Mouse (Mus musculus): ENCODE data around the gene Gm48552. TPM values are rescaled to one million over a fixed set of nuclear protein-coding genes. Genes with fewer than 3 reads are reported as not detected.

The Gm48552 gene
- polyA plus RNA-seq, 1 experiment from 2014 or later = 0.44 TPM

GRCm38 (mm10) chr10:81419111-81419928 lies 30.5 kb downstream of the Gm48552 start:
- Histone ChIP-seq H3K4me2 (ENCODE audit: low read depth, low read length) (no peak overlapping the region), H3K4me1 (ENCODE audit: control insufficient read depth, low read depth, low read length) (peaks cover 17% of the 10 kb centered on the region), H3K36me3 (ENCODE audit: control insufficient read depth, insufficient read depth) (no peaks in the 10 kb centered on the region), H3K9me3 (replicated peaks; ENCODE audit: control insufficient read depth, low read length) (no peaks in the 10 kb centered on the region), H3K27ac (ENCODE audit: low read length) (no peak overlapping the region), H3K27me3 (ENCODE audit: control insufficient read depth, insufficient read depth, low read depth, low read length) (peaks cover 5% of the 10 kb centered on the region), H3K4me3 (ENCODE audit: low read depth, low read length) (no peak overlapping the region), H3K9ac (ENCODE audit: low read depth, low read length) (no peak overlapping the region)
- ATAC-seq (ENCODE audit: low read depth) = no peak
- 70% methylated on average over 10 of the region's 10 CpGs for WGBS (ENCODE audit: insufficient replicate concordance)

- Histone ChIP-seq H3K4me3 (ENCODE audit: low read depth, low read length) (no peak overlapping the region), H3K36me3 (ENCODE audit: control insufficient read depth, insufficient read depth) (no peaks in the 10 kb centered on the region), H3K27ac (ENCODE audit: low read length) (no peak overlapping the region), H3K9me3 (replicated peaks; ENCODE audit: control insufficient read depth, low read length) (no peaks in the 10 kb centered on the region), H3K9ac (ENCODE audit: low read depth, low read length) (no peak overlapping the region), H3K4me2 (ENCODE audit: low read depth, low read length) (no peak overlapping the region), H3K4me1 (ENCODE audit: control insufficient read depth, low read depth, low read length) (peaks cover 10% of the 10 kb centered on the region), H3K27me3 (ENCODE audit: control insufficient read depth, insufficient read depth, low read depth, low read length) (peaks cover 15% of the 10 kb centered on the region)
- 86% methylated on average over 40 of the region's 40 CpGs for WGBS (ENCODE audit: insufficient replicate concordance)
- no peak for ATAC-seq (ENCODE audit: low read depth)
Observed at GRCm38 (mm10) chr10:81420191-81420767, 31.5 kb downstream of the Gm48552 start.

DNA sequence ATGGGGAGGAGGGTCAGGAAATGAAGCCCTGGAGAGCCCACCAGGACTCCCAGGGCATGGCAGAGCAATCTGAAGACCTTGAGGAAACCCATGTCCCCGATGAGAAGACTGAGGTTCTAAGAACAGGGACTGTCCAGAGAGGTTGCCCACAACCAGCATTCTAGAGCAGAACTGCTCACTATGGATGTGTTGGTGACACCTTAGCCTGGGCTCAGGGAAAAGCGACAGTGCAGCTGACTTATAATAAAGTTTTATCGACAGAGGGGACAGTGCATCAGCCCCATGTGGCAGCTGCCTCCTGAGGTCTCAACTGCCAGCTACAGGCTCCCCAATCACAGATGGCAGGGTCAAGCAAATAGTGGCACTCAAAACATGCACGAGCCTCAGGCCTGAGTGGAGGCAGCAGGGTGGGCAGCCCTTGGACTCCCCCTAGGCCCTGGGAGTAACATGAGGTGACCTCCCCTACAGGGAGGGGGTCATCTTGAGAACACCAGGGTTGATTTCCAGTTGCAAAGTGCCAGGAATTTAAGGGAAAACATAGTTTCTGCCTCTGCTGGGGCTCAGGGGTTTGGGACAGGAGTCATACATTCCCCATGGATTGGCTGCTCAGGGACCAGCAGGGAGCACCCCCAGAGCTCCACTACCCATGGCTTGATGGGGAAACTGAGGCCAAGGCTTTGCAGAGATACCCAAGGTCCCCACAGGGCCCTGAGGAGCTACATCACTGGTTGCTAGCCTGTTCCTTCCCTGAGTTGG lies 32.4 kb downstream of the Gm48552 start:
- no peak for ATAC-seq (ENCODE audit: low read depth)
- Histone ChIP-seq H3K9me3 (replicated peaks; ENCODE audit: control insufficient read depth, low read length) (no peaks in the 10 kb centered on the region), H3K4me2 (ENCODE audit: low read depth, low read length) (no peak overlapping the region), H3K9ac (ENCODE audit: low read depth, low read length) (no peak overlapping the region), H3K27ac (ENCODE audit: low read length) (no peak overlapping the region), H3K36me3 (ENCODE audit: control insufficient read depth, insufficient read depth) (no peaks in the 10 kb centered on the region), H3K4me1 (ENCODE audit: control insufficient read depth, low read depth, low read length) (peaks cover 10% of the 10 kb centered on the region), H3K4me3 (ENCODE audit: low read depth, low read length) (no peak overlapping the region), H3K27me3 (ENCODE audit: control insufficient read depth, insufficient read depth, low read depth, low read length) (peaks cover 24% of the 10 kb centered on the region)
- 57% methylated on average over 4 of the region's 4 CpGs for WGBS (ENCODE audit: insufficient replicate concordance)

DNA sequence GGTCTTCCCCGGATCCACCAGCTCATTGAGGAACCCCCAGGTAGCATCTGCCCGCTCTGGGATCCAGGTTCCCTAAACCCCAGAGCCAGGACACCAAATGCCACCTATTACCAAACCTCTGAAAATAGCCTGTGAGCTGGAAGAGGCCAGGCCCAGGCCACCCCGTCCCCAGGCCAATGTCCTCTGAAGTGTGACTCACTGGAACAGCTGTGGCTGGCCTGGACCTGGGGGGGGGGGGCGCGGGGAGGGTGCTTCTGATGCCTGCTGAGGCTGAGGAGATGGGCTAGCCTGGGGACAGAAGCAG lies 32.9 kb downstream of the Gm48552 start:
- no peaks in the 10 kb centered on the region for H3K9me3 ChIP-seq (replicated peaks; ENCODE audit: control insufficient read depth, low read length)
- no peak overlapping the region for H3K4me2 ChIP-seq (ENCODE audit: low read depth, low read length)
- H3K36me3 ChIP-seq (ENCODE audit: control insufficient read depth, insufficient read depth) = no peaks in the 10 kb centered on the region
- 51% methylated on average over 5 of the region's 5 CpGs for WGBS (ENCODE audit: insufficient replicate concordance)
- H3K9ac ChIP-seq (ENCODE audit: low read depth, low read length) = no peak overlapping the region
- no peak overlapping the region for H3K27ac ChIP-seq (ENCODE audit: low read length)
- H3K27me3 ChIP-seq (ENCODE audit: control insufficient read depth, insufficient read depth, low read depth, low read length) = peaks cover 30% of the 10 kb centered on the region
- H3K4me3 ChIP-seq (ENCODE audit: low read depth, low read length) = no peak overlapping the region
- no peak for ATAC-seq (ENCODE audit: low read depth)
- H3K4me1 ChIP-seq (ENCODE audit: control insufficient read depth, low read depth, low read length) = peaks cover 6% of the 10 kb centered on the region

- ATAC-seq (ENCODE audit: low read depth) = no peak
Observed at GRCm38 (mm10) chr10:81422191-81422590, 33.4 kb downstream of the Gm48552 start.

GRCm38 (mm10) chr10:81422661-81423217 lies 33.9 kb downstream of the Gm48552 start:
- Histone ChIP-seq H3K4me2 (ENCODE audit: low read depth, low read length) (no peak overlapping the region), H3K36me3 (ENCODE audit: control insufficient read depth, insufficient read depth) (no peaks in the 10 kb centered on the region), H3K4me3 (ENCODE audit: low read depth, low read length) (no peak overlapping the region), H3K27me3 (ENCODE audit: control insufficient read depth, insufficient read depth, low read depth, low read length) (peaks cover 40% of the 10 kb centered on the region), H3K9ac (ENCODE audit: low read depth, low read length) (no peak overlapping the region), H3K9me3 (replicated peaks; ENCODE audit: control insufficient read depth, low read length) (no peaks in the 10 kb centered on the region), H3K4me1 (ENCODE audit: control insufficient read depth, low read depth, low read length) (peaks cover 3% of the 10 kb centered on the region), H3K27ac (ENCODE audit: low read length) (no peak overlapping the region)
- WGBS (ENCODE audit: insufficient replicate concordance) = 59% methylated on average over 3 of the region's 3 CpGs
- ATAC-seq (ENCODE audit: low read depth) = no peak

More at GRCm38 (mm10) chr10:81422191-81422590, 33.4 kb downstream of the Gm48552 start:
- Histone ChIP-seq H3K9me3 (replicated peaks; ENCODE audit: control insufficient read depth, low read length) (no peaks in the 10 kb centered on the region), H3K4me1 (ENCODE audit: control insufficient read depth, low read depth, low read length) (peaks cover 3% of the 10 kb centered on the region), H3K9ac (ENCODE audit: low read depth, low read length) (no peak overlapping the region), H3K27me3 (ENCODE audit: control insufficient read depth, insufficient read depth, low read depth, low read length) (peaks cover 34% of the 10 kb centered on the region), H3K4me3 (ENCODE audit: low read depth, low read length) (no peak overlapping the region), H3K36me3 (ENCODE audit: control insufficient read depth, insufficient read depth) (no peaks in the 10 kb centered on the region), H3K4me2 (ENCODE audit: low read depth, low read length) (no peak overlapping the region), H3K27ac (ENCODE audit: low read length) (no peak overlapping the region)
- 47% methylated on average over 6 of the region's 6 CpGs for WGBS (ENCODE audit: insufficient replicate concordance)

DNA sequence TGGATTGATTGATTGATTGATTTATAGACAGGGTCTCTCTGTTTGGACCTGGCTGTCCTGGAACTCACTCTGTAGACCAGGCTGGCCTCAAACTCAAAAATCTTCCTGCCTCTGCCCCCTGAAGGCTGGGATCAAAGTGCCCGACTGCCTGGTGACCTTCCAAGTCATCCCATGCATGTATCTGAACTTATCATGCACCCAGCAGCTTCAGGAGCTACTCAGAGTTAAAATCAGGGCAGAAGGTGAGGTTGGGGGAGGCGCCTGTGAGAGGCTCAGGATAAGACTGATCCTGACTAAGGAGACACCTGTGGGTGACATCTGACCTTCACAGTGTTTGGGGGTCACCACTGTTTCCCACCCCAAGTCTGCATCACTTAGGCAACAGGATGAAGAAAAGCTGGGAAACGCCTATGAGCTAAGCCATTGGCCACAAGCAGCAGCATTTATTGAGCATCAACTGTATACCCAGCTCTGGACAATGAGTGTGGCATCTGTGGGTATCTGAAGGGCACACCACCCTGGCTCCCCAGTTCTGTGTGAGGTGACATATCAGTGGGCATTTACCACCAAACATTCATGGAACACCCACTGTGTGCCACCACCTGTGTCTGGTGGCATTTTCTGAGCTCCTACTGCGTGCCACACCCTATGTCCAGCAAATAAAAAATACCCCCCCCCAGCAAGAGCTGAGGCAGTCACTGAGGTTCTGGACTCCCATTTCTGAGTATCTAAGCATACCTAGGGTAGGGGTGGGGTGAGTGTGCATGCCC lies 34.9 kb downstream of the Gm48552 start:
- Histone ChIP-seq H3K36me3 (ENCODE audit: control insufficient read depth, insufficient read depth) (no peaks in the 10 kb centered on the region), H3K27me3 (ENCODE audit: control insufficient read depth, insufficient read depth, low read depth, low read length) (peaks cover 49% of the 10 kb centered on the region), H3K4me1 (ENCODE audit: control insufficient read depth, low read depth, low read length) (peaks cover 3% of the 10 kb centered on the region), H3K4me2 (ENCODE audit: low read depth, low read length) (no peak overlapping the region), H3K27ac (ENCODE audit: low read length) (no peak overlapping the region), H3K4me3 (ENCODE audit: low read depth, low read length) (no peak overlapping the region), H3K9ac (ENCODE audit: low read depth, low read length) (no peak overlapping the region), H3K9me3 (replicated peaks; ENCODE audit: control insufficient read depth, low read length) (no peaks in the 10 kb centered on the region)
- no peak for ATAC-seq (ENCODE audit: low read depth)
- WGBS (ENCODE audit: insufficient replicate concordance) = 51% methylated on average over 4 of the region's 4 CpGs

DNA sequence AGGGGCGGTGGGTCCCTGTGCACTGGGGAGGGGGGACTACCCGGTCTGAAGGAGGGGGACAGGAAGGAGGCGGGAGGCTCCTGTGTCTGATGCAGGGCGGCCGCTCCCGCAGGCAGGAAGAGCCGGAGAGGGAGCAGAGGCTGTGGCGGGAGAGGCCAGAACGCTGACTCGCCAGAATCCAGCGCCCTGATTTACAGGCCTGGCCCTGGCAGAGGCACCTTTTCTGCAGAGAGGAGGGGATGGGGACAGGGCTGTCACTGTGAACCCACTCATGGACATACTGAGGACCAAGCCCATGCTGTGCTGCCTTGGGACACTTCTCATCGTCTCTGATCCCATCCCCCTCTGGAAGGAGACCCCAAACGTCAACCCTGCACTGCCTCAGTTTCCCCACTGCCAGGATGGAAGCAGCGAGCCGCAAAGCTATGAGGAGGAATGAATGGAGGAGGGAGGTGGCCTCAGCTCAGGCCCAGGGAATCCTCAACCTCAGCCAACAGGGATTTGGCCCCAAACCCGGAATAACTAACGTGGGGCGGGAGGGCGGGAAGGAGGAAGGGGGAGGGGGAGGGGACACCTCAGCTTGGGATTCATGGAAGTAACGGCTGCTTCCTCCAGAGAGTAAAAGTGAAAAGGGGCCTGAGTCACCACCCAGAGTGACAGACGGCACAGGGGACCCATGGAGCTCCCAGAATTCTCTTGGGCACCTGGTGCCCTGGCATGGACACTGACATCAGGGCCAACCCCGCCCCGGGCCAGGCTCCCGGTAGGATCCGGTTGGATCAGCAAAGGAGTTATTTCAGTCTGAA lies 35.6 kb downstream of the Gm48552 start:
- Histone ChIP-seq H3K27ac (ENCODE audit: low read length) (no peak overlapping the region), H3K4me2 (ENCODE audit: low read depth, low read length) (no peak overlapping the region; the same call in 1 of the 2 replicates), H3K4me1 (ENCODE audit: control insufficient read depth, low read depth, low read length) (peaks cover 8% of the 10 kb centered on the region), H3K9me3 (replicated peaks; ENCODE audit: control insufficient read depth, low read length) (no peaks in the 10 kb centered on the region), H3K27me3 (ENCODE audit: control insufficient read depth, insufficient read depth, low read depth, low read length) (peaks cover 56% of the 10 kb centered on the region), H3K36me3 (ENCODE audit: control insufficient read depth, insufficient read depth) (no peaks in the 10 kb centered on the region), H3K4me3 (ENCODE audit: low read depth, low read length) (no peak overlapping the region), H3K9ac (ENCODE audit: low read depth, low read length) (no peak overlapping the region)
- ATAC-seq (ENCODE audit: low read depth) = peak; percentile 19; the same call in 1 of the 2 replicates
- WGBS (ENCODE audit: insufficient replicate concordance) = 13% methylated on average over 24 of the region's 25 CpGs
